Mouse (Mus musculus) kidney, postnatal 14 days (tissue): ENCODE data around the gene Zdhhc12.

Experiments
- DNase-seq: peaks from one replicate; pipeline ENCODE4 v3.0.0; 2022; ENCODE audit warnings: mixed read lengths

Zdhhc12 gene

GRCm38 (mm10) chr2:30095882-30096527 lies 2.6 kb upstream of the Zdhhc12 start:
- peak; percentile 74 for DNase-seq

GRCm38 (mm10) chr2:30094208-30094588 lies 750 bp upstream of the Zdhhc12 start:
- no peak for DNase-seq

- no peak for DNase-seq
Observed at GRCm38 (mm10) chr2:30092280-30092918, 1.0 kb downstream of the Zdhhc12 start.

DNA sequence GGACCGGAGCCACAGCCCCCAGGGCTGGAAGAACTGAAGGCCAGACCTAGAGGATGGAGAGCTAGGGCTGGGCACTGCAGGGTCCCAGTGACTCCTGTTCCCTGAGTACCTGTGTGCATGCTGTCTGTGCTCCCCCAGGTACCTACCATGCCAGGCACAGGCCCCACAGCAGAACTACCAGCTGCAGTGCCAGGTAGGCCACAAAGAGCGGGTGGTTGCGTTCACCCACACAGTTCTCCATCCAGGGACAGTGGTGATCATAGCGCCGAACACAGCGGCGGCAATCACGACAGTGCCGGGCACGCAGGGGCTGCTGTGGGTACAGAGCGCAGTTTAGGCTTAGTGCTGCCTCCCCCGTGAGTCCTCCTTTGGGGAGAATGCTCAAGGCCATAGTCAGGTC lies 1.9 kb downstream of the Zdhhc12 start:
- DNase-seq, result no peak

DNA sequence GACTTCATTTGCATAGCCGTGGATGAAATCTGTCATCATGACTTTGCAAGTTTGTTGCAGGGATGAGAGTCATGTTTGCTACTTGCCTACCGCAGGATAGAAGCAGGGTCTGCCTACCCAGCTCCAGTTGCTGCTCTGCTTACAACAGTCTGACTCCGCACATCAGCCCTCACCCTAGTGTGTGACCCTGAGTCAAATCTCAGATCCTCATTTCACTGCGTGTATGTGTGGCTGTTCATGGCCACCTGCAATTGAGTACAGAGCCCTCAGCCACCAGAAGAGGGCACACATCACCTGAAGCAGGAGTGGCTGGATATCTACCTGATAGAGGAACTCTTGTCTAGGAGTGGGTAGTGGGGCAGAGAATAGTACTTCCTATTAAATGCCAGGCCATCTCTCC lies 6.1 kb downstream of the Zdhhc12 start:
- DNase-seq, result no peak

GRCm38 (mm10) chr2:30084632-30085031 lies 8.8 kb downstream of the Zdhhc12 start:
- no peak for DNase-seq

GRCm38 (mm10) chr2:30084113-30084512 lies 9.3 kb downstream of the Zdhhc12 start:
- DNase-seq, result no peak

GRCm38 (mm10) chr2:30080181-30080800 lies 13.2 kb downstream of the Zdhhc12 start:
- DNase-seq, result no peak

DNA sequence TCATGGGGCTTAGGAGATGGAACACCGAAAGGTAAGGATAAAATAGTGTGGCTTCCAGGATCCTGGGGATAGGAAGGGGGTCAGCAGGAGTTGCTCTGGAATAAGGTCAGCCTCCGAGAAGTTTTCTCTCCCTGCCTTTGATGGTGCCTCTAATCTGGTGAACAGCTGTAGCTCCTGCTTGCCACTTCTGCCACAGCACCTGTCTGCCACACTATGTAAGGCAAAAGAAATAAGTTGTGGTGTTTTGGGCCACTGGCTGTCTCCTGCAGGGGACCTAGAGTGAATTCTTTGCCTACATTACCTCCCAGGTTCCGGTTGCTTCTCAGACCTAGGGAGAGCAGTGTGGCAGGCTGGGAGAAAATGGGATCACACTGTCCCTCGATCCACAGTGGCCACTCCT lies 14.7 kb downstream of the Zdhhc12 start:
- DNase-seq, result no peak

DNA sequence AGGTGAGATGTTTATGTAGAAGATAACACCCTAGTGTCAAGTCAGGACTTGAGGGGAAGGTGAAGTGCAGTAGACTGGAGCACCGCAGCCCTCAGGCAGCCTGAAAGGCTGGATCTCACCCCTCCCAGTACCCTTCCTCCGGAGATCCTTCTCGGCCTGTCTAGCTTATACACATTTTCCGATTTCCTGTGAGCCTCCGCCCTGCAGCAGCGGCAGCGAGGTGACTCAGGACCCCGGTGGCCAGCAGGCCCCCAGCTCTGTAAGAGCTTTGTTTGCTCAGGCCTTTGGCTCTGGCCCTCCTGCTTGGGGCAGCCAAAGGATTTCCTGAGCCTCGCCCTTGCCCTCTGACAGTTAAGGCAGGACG lies 15.1 kb downstream of the Zdhhc12 start:
- peak; percentile 50 for DNase-seq

GRCm38 (mm10) chr2:30077502-30078348 lies 15.7 kb downstream of the Zdhhc12 start, which contains the start of gene Pkn3:
Gene Pkn3, plus strand, starts transcription at chr2:30077684.
- peak; percentile 92 for DNase-seq

DNA sequence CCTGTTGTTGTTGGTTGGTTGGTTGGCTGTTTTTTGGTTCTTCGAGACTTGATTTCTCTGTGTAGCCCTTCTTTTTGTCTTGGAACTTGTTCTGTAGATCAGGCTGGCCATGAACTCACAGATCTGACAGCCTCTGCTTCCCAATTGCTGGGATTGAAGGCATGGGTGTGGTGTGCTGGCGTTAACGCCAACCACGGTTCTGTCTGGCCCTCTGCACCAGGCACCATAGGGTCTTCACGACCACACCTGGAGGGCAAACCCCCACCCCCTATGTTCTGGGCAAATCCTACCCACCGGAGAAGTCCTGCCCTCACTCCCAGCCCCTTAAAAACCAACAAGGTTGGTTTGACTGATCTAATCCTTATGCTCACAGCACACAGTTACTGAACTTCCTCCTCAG lies 16.5 kb downstream of the Zdhhc12 start:
- no peak for DNase-seq

DNA sequence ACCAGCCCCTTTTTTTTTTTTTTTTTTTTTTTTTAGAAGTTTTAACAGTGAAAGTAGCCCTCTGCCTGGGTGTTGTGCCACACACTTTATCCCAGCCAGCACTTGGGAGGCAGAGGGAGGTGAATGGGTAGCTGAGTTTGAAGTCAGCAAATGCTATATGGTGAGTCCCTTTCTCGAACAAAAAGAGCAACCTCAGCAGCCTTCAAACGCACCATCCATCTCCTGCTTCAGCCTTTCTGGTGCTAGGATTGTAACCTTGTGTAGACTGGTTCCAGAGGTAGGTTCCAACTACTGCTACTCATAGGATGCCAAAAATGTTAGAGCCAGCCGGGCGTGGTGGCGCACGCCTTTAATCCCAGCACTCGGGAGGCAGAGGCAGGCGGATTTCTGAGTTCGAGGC lies 17.0 kb downstream of the Zdhhc12 start:
- DNase-seq, result no peak

DNA sequence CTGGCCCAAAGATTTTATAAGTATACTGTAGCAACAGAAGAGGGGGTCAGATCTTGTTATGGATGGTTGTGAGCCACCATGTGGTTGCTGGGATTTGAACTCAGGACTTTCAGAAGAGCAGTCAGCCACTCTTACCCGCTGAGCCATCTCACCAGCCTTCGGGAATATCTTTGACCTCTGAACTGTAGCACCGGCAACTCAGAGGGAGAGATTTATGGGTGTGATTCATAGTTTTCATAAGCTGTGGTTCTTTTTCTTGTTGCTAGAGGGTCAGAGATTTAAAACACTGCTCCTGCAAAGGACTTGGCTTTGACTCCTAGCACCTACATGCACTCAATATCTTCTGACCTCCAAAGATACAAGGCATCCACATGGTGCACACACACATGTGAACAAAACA lies 17.8 kb downstream of the Zdhhc12 start:
- DNase-seq, result no peak

- no peak for DNase-seq
Observed at GRCm38 (mm10) chr2:30073285-30073684, 20.2 kb downstream of the Zdhhc12 start.

- DNase-seq, result no peak
Observed at GRCm38 (mm10) chr2:30072875-30073274, 20.6 kb downstream of the Zdhhc12 start.

DNA sequence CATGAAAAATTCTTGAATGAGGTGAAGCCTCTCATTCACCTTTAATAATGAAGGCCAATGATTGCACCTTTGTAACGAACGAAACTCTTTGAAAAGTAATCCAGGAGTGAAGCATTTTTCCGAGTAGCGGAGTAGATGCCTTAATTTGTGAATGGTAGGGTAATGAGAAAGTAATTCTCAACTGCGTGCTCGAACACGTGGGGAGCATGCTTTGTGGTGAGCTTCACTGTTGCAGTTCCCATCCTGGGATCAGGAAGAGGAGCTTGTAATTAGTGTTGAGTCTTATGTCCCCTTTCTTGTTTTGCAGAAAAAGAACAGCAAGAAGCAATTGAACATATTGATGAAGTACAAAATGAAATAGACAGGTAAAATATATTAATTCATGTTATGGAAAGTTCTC lies 25.5 kb downstream of the Zdhhc12 start:
- no peak for DNase-seq

DNA sequence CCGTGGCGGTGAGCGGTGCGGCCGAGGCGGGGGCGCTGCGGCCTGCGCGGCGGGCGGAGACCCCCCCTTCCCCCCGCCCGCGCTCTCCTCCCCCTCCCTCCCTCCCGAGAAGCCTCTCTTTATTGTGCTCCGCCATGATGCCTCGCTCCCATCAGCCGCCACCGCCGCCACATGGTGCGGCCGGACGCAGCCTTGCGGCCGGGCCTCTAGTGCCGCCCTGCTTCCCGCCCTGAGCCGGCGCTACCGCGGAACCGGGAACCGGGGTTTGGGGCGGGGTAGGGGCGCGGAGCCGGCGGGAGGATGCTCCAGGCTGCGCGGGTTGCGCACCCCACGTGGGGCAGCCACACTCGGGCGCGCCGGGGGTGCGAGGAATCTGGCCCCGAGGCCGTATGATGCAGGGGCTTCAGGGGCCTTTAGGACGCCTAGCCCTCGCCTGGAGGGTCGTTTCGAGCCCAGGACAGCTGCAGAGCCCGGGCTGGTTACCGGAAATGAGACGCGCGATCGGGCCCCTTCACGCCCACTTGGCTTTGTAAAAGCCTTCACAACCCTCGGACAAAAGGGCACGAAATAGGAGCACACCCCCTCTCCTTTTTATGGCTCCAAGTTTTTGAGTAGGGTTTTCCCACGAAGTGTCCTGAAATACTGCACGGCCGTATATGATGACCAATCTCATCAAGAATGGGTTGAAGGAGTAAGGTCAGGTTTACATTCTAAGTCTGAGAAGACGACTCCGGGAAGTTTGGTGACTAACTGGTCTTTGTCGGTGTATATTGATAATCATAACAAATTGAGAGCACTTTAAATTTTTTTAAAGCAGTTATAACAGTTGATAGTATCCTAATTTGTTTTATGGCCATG lies 26.2 kb downstream of the Zdhhc12 start:
- peak; percentile 56 for DNase-seq

DNA sequence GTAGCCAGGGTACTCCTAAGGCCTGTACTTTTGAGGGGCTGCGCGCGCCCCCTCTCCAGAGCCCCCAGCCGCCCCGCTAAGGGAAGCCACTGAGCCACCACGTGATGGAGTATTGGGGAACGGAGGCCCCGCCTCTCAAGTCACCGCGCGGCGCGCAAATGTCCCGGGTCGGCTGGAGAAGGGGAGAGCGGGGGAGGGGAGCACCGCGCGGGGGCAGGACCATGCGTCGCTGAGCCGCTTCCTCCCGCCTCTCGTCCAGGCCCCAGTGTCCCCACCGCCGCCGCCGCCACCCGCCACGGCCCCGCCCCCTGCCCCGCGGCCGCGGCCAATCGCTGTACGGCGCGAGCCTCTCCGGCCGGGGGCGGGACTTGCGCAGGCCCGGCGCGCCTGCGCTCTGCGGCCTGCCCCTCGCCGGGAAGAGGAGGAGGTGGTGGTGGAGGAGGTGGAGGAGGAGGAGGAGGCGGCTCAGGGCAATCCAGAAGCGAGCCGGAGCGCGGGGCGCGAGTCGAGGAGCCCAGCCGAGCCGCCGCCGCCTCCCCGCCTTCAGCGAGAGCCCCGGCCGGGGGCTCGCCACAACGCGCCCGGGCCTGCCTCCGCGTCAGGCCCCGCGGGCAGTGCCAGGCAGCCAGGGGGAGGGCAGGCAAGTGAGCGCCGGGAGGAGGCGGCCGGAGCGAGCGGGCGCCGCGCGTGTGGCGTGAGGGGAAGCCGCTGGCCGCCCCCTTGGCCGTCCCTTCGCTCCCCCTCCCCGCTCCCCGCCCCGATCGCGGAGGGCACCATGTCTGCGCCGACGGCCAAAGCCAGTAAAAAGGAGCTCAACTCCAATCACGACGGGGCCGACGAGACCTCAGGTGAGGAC lies 27.2 kb downstream of the Zdhhc12 start:
- DNase-seq, result peak; percentile 98

DNA sequence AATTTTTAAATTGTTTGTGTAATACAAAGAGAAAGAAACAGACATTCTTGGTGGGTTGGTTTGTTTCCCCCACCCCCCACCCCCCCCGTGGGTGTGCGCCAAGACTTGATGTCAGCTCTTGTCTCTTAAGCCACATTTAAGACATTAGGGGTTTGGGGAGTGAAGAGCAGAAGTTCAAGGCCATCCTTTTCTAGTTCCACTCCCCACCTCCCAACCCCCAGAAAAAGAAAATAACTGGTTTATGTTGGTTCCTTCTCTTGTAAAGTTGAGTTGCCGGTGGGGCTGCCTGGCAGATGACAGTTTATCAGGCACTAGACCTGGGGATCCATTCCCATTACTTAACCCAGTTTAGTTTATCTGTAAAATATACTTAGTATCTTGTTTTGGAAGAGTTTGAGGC lies 29.1 kb downstream of the Zdhhc12 start:
- DNase-seq, result no peak

DNA sequence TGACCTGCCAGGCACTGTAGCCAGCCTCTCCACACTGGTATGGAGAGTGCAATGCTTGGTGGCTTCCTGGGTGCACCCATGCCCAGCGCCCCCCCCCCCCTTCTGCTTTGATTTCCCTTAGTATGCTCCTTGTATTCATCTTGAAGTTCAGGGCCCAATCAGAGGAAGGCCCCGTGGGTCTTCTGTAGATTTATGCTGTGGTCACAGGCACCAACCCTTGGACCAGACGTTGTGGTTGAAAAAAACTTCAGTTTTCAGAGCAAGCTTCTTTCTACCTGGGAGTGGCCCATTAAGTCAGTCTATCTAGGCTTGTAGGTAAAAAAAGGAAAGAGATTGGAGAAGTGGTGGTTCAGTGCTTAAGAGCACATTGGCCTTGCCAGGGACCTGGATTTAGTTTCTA lies 29.7 kb downstream of the Zdhhc12 start:
- DNase-seq, result no peak

DNA sequence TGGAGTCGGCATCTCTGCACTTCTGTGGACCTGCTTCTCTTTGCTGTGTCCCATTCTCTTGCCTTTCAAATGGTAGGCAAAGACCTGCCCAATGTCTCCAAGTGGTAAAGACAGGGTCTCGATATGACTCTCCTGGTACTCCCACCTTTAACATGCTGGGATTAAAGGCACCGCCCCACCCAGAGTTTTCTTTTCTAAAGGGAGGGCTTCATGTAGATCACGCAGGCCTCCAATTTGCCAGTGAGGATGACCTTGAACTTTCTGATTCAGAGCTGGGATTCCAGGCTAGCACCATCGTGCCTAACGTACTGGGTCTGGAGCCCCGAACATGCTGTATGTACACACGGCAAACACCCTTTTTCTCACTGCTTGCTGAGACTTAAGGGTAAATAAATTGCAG lies 30.2 kb downstream of the Zdhhc12 start:
- no peak for DNase-seq
